Mouse (Mus musculus) lung, postnatal 0 days (tissue): ENCODE measurements around the gene Tcf12.

Experiments used
- CTCF ChIP-seq: IDR thresholded peaks from 2 replicates; pipeline ENCODE4 v1.5.1; 2016; ENCODE audit warnings: antibody characterized with exemption, mild to moderate bottlenecking
- EP300 ChIP-seq: IDR thresholded peaks from 2 replicates; pipeline ENCODE4 v1.6.1; 2016; ENCODE audit warnings: antibody characterized with exemption, mild to moderate bottlenecking, control low read depth

DNA sequence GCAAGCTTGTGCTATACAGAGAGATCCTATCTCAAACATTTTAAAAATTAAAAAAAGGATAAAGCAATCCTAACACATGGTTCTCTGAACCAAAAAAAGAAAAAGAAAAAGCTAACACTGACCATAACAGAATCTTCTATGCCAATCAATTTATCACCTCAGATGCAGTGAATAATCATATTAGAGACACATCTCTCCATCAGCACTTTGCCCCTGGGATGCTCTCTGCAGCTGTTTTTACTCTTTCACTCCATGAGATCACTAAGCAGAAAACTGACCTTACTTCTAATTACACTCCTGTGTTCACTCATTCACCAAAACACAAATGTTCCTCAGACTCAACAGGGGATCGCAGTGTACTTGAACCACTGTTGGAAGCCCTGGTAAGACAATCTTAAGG is 128.8 kb downstream of the Tcf12 start:
- TF ChIP-seq CTCF (no peak), EP300 (no peak)
